Mouse (Mus musculus): Measurements from ENCODE around the gene Casz1. TPM values are rescaled to one million over a fixed set of nuclear protein-coding genes. Genes with fewer than 3 reads are reported as not detected.

The Casz1 gene
- polyA plus RNA-seq, 1 experiment from 2014 or later, result 7.3 TPM

- whole genome bisulfite sequencing, result 82% methylated on average over 11 of the region's 11 CpGs
- Histone ChIP-seq H3K4me1 (replicated peaks; ENCODE audit: control insufficient read depth, insufficient read depth, low read length) (peaks cover 28% of the 10 kb centered on the region), H3K36me3 (ENCODE audit: control insufficient read depth, insufficient read depth, low read length) (no peaks in the 10 kb centered on the region), H3K27me3 (ENCODE audit: control insufficient read depth, insufficient read depth, low read depth, low read length) (no peaks in the 10 kb centered on the region), H3K9me3 (ENCODE audit: control insufficient read depth, low read length) (no peaks in the 10 kb centered on the region), H3K27ac (ENCODE audit: low read length) (no peak overlapping the region), H3K9ac (ENCODE audit: low read length) (no peak overlapping the region), H3K4me2 (ENCODE audit: low read depth, low read length) (no peak overlapping the region), H3K4me3 (ENCODE audit: low read length) (no peak overlapping the region)
- ATAC-seq (ENCODE audit: low read depth), result no peak
Observed at GRCm38 (mm10) chr4:148909566-148909965, 105.3 kb downstream of the Casz1 start.

GRCm38 (mm10) chr4:148912134-148912533 lies 107.9 kb downstream of the Casz1 start:
- 38% methylated on average over 7 of the region's 7 CpGs for WGBS
- no peaks in the 10 kb centered on the region for H3K27me3 ChIP-seq (ENCODE audit: control insufficient read depth, insufficient read depth, low read depth, low read length)
- no peak for ATAC-seq (ENCODE audit: low read depth)
- H3K9me3 ChIP-seq (ENCODE audit: control insufficient read depth, low read length), result no peaks in the 10 kb centered on the region
- H3K27ac ChIP-seq (ENCODE audit: low read length), result no peak overlapping the region
- H3K4me2 ChIP-seq (ENCODE audit: low read depth, low read length), result no peak overlapping the region
- peaks cover 29% of the 10 kb centered on the region for H3K4me1 ChIP-seq (replicated peaks; ENCODE audit: control insufficient read depth, insufficient read depth, low read length)
- H3K9ac ChIP-seq (ENCODE audit: low read length), result no peak overlapping the region
- no peaks in the 10 kb centered on the region for H3K36me3 ChIP-seq (ENCODE audit: control insufficient read depth, insufficient read depth, low read length)
- H3K4me3 ChIP-seq (ENCODE audit: low read length), result no peak overlapping the region

GRCm38 (mm10) chr4:148912826-148913590 lies 108.8 kb downstream of the Casz1 start:
- H3K9ac ChIP-seq (ENCODE audit: low read length), result 0 out of 2 replicates have a peak overlapping the region, but pooled peaks have one; percentile 8
- H3K27ac ChIP-seq (ENCODE audit: low read length), result 0 out of 2 replicates have a peak overlapping the region, but pooled peaks have one; percentile 18
- no peak overlapping the region for H3K4me3 ChIP-seq (ENCODE audit: low read length)
- no peaks in the 10 kb centered on the region for H3K36me3 ChIP-seq (ENCODE audit: control insufficient read depth, insufficient read depth, low read length)
- H3K27me3 ChIP-seq (ENCODE audit: control insufficient read depth, insufficient read depth, low read depth, low read length), result no peaks in the 10 kb centered on the region
- ATAC-seq (ENCODE audit: low read depth), result no peak
- no peak overlapping the region for H3K4me2 ChIP-seq (ENCODE audit: low read depth, low read length)
- no peaks in the 10 kb centered on the region for H3K9me3 ChIP-seq (ENCODE audit: control insufficient read depth, low read length)
- H3K4me1 ChIP-seq (replicated peaks; ENCODE audit: control insufficient read depth, insufficient read depth, low read length), result peaks cover 25% of the 10 kb centered on the region
- WGBS, result 53% methylated on average over 8 of the region's 8 CpGs

- Histone ChIP-seq H3K4me2 (ENCODE audit: low read depth, low read length) (no peak overlapping the region), H3K27ac (ENCODE audit: low read length) (no peak overlapping the region), H3K4me3 (ENCODE audit: low read length) (no peak overlapping the region), H3K27me3 (ENCODE audit: control insufficient read depth, insufficient read depth, low read depth, low read length) (no peaks in the 10 kb centered on the region), H3K36me3 (ENCODE audit: control insufficient read depth, insufficient read depth, low read length) (no peaks in the 10 kb centered on the region), H3K9me3 (ENCODE audit: control insufficient read depth, low read length) (no peaks in the 10 kb centered on the region), H3K9ac (ENCODE audit: low read length) (0 out of 2 replicates have a peak overlapping the region, but pooled peaks have one; percentile 27), H3K4me1 (replicated peaks; ENCODE audit: control insufficient read depth, insufficient read depth, low read length) (peaks cover 27% of the 10 kb centered on the region)
- peak; percentile 82 for ATAC-seq (ENCODE audit: low read depth)
- 45% methylated on average over 10 of the region's 10 CpGs for WGBS
Observed at GRCm38 (mm10) chr4:148914863-148915622, 110.8 kb downstream of the Casz1 start.

GRCm38 (mm10) chr4:148915849-148916248 lies 111.6 kb downstream of the Casz1 start:
- Histone ChIP-seq H3K4me1 (replicated peaks; ENCODE audit: control insufficient read depth, insufficient read depth, low read length) (peaks cover 20% of the 10 kb centered on the region), H3K27me3 (ENCODE audit: control insufficient read depth, insufficient read depth, low read depth, low read length) (no peaks in the 10 kb centered on the region)
- WGBS, result 82% methylated on average over 15 of the region's 15 CpGs

GRCm38 (mm10) chr4:148918707-148919447 lies 114.6 kb downstream of the Casz1 start:
- H3K27me3 ChIP-seq (ENCODE audit: control insufficient read depth, insufficient read depth, low read depth, low read length), result peaks cover 2% of the 10 kb centered on the region; the same call in 1 of the 2 replicates
- 59% methylated on average over 15 of the region's 15 CpGs for WGBS
- no peaks in the 10 kb centered on the region for H3K9me3 ChIP-seq (ENCODE audit: control insufficient read depth, low read length)
- no peak overlapping the region for H3K27ac ChIP-seq (ENCODE audit: low read length)
- no peak overlapping the region for H3K4me2 ChIP-seq (ENCODE audit: low read depth, low read length)
- no peak for ATAC-seq (ENCODE audit: low read depth)
- no peak overlapping the region for H3K4me3 ChIP-seq (ENCODE audit: low read length)
- H3K4me1 ChIP-seq (replicated peaks; ENCODE audit: control insufficient read depth, insufficient read depth, low read length), result peaks cover 34% of the 10 kb centered on the region
- H3K9ac ChIP-seq (ENCODE audit: low read length), result no peak overlapping the region
- H3K36me3 ChIP-seq (ENCODE audit: control insufficient read depth, insufficient read depth, low read length), result no peaks in the 10 kb centered on the region

More at GRCm38 (mm10) chr4:148915849-148916248, 111.6 kb downstream of the Casz1 start:
- no peak overlapping the region for H3K27ac ChIP-seq (ENCODE audit: low read length)
- no peak overlapping the region for H3K9ac ChIP-seq (ENCODE audit: low read length)
- H3K36me3 ChIP-seq (ENCODE audit: control insufficient read depth, insufficient read depth, low read length), result no peaks in the 10 kb centered on the region
- H3K4me2 ChIP-seq (ENCODE audit: low read depth, low read length), result no peak overlapping the region
- H3K4me3 ChIP-seq (ENCODE audit: low read length), result no peak overlapping the region
- no peak for ATAC-seq (ENCODE audit: low read depth)
- H3K9me3 ChIP-seq (ENCODE audit: control insufficient read depth, low read length), result no peaks in the 10 kb centered on the region

GRCm38 (mm10) chr4:148920610-148921009 lies 116.4 kb downstream of the Casz1 start:
- H3K4me1 ChIP-seq (replicated peaks; ENCODE audit: control insufficient read depth, insufficient read depth, low read length), result peaks cover 36% of the 10 kb centered on the region
- no peak for ATAC-seq (ENCODE audit: low read depth)
- no peak overlapping the region; the same call in 1 of the 2 replicates for H3K27ac ChIP-seq (ENCODE audit: low read length)
- no peaks in the 10 kb centered on the region for H3K36me3 ChIP-seq (ENCODE audit: control insufficient read depth, insufficient read depth, low read length)
- no peaks in the 10 kb centered on the region for H3K9me3 ChIP-seq (ENCODE audit: control insufficient read depth, low read length)
- 70% methylated on average over 11 of the region's 11 CpGs for WGBS
- no peak overlapping the region for H3K9ac ChIP-seq (ENCODE audit: low read length)
- H3K27me3 ChIP-seq (ENCODE audit: control insufficient read depth, insufficient read depth, low read depth, low read length), result peaks cover 2% of the 10 kb centered on the region; the same call in 1 of the 2 replicates
- H3K4me3 ChIP-seq (ENCODE audit: low read length), result no peak overlapping the region
- H3K4me2 ChIP-seq (ENCODE audit: low read depth, low read length), result no peak overlapping the region

- Histone ChIP-seq H3K9me3 (ENCODE audit: control insufficient read depth, low read length) (no peaks in the 10 kb centered on the region), H3K9ac (ENCODE audit: low read length) (peak overlapping the region; percentile 48; the same call in 1 of the 2 replicates), H3K36me3 (ENCODE audit: control insufficient read depth, insufficient read depth, low read length) (no peaks in the 10 kb centered on the region), H3K4me2 (ENCODE audit: low read depth, low read length) (0 out of 2 replicates have a peak overlapping the region, but pooled peaks have one; percentile 0), H3K27me3 (ENCODE audit: control insufficient read depth, insufficient read depth, low read depth, low read length) (peaks cover 2% of the 10 kb centered on the region; the same call in 1 of the 2 replicates), H3K4me1 (replicated peaks; ENCODE audit: control insufficient read depth, insufficient read depth, low read length) (peaks cover 47% of the 10 kb centered on the region), H3K27ac (ENCODE audit: low read length) (peak overlapping the region; percentile 16; the same call in 1 of the 2 replicates), H3K4me3 (ENCODE audit: low read length) (no peak overlapping the region)
- 17% methylated on average over 16 of the region's 16 CpGs for WGBS
- no peak for ATAC-seq (ENCODE audit: low read depth)
Observed at GRCm38 (mm10) chr4:148922221-148922700, 118.0 kb downstream of the Casz1 start.

Data from lung, embryonic 16.5 days (tissue).